Mouse (Mus musculus): ENCODE data around the gene Spout1. TPM values are rescaled to one million over a fixed set of nuclear protein-coding genes. Genes with fewer than 3 reads are reported as not detected.

Gene Spout1
- polyA plus RNA-seq, 1 experiment, result 50.7 TPM

DNA sequence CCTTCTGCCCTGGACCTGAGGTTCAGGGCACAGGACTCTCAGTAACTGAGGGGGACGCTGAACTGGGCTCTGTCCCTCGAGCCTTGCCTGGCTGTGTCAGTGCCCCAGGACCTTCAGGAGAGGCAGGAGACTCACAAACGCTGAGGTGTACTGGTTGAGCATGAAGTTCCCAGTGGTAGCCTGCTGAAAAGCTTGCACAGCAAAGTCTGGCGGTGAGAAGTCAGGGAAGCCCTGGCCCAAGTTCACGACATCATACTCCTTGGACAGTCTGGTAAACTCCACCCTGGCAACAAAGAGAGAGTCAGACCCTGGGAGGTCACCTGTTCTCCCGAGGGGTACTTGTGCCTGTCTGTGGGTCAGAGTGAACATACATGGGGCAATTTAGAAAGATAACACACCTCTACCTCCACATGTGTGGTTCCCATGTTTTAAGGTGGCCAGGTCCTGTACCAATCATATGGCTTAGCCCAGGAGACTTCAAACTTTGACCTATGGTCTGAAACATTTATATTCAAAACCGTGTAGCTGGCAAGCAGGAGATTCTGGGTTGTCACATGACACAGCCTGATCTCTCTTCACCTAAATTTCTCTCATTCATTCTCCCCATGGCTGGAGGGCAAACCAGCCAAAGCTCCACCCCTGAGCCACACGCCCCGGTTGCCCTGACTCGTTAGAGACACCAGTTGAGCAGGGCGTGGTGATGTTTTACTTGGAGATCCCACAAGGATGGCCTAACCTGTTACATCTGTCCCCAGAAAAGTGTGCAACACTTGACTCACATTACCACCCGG lies 13.7 kb upstream of the Spout1 start:
- TF ChIP-seq GATA1 (IDR thresholded peaks at IDR 0.05; ENCODE audit: low read length), result no peak

DNA sequence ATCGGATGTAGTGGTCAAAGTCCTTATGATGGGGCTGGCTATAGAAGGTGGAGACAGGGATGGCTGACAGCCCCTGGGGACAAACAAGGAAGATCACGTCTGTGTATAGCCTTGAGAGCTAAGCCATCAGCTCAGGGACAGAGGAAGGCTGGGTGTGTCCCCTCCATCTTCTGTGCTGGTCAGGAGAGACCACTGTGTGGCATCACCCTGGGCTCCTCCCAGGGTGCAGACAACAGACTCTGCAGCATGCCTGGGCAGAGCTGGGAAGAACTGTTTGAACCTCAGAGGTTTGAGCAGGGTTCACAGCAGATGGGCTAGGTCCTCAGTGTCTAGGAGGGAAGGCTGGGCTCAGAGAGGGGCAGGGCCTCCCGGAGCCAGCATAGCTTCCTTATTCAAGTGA lies 7.4 kb upstream of the Spout1 start:
- no peak for TF ChIP-seq GATA1 (IDR thresholded peaks at IDR 0.05; ENCODE audit: low read length)

DNA sequence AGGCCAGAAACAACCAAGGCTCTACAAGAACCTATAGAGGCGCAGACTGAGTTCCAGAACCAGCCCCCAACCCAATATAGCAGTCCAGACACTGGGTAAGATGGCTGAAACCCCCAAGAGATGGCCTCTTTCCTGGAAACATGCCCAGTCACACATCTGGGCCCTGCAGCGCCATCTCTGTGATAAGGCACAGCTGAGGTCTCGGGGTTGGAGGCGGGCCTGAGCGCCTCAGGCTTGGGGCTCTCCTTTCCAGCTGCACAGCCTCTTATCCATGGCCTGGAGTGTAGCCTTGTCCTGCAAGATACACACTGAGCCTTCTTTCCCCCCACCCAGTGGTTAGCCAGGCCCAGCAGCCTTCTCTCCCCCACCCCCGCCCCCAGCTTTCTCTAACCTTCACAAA lies 7.0 kb upstream of the Spout1 start:
- no peak for TF ChIP-seq GATA1 (IDR thresholded peaks at IDR 0.05; ENCODE audit: low read length)

DNA sequence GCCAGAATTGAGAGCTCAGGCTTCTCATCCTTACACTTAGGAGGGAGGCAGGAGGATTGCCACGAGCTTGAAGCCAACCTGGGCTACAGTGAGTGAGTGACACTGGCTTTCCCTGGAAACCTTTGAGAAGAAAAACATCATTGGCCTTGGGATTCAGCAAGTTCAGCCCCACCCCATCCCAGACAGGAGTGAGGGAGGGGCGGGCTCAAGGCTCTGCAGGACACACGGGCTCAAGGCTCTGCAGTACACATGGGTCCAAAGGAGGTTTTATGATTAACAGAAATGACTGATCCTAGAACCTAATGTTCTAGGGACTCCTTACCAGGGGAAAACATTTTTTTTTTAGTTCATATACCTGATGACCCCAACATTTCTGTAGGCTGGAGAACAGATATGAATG lies 5.5 kb upstream of the Spout1 start:
- no peak for TF ChIP-seq GATA1 (IDR thresholded peaks at IDR 0.05; ENCODE audit: low read length)

DNA sequence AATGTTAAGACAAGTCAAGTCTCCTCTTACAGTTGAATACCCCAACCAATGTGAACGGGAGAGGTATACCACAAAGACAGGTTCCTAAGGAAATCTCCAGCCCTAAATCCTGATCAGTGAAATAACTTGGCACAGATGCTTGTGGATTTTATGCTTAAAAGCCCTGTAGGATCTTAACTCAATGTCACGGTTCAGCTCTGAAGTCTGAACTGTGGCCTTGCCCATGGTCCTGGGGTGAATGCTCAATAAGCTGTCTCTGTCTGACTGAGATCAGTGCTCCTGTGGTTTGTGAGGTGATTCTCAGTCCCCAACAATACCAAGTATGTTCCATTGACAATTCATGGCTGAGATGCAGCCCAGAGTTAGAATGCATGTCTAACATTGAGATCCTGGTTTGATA lies 4.2 kb upstream of the Spout1 start:
- TF ChIP-seq GATA1 (IDR thresholded peaks at IDR 0.05; ENCODE audit: low read length), result no peak

- no peak for TF ChIP-seq GATA1 (IDR thresholded peaks at IDR 0.05; ENCODE audit: low read length)
These were observed 1.7 kb downstream of the Spout1 start for GRCm38 (mm10) chr2:30176561-30176960.

- no peak for TF ChIP-seq GATA1 (IDR thresholded peaks at IDR 0.05; ENCODE audit: low read length)
These were observed 2.4 kb downstream of the Spout1 start for GRCm38 (mm10) chr2:30175897-30176296.

DNA sequence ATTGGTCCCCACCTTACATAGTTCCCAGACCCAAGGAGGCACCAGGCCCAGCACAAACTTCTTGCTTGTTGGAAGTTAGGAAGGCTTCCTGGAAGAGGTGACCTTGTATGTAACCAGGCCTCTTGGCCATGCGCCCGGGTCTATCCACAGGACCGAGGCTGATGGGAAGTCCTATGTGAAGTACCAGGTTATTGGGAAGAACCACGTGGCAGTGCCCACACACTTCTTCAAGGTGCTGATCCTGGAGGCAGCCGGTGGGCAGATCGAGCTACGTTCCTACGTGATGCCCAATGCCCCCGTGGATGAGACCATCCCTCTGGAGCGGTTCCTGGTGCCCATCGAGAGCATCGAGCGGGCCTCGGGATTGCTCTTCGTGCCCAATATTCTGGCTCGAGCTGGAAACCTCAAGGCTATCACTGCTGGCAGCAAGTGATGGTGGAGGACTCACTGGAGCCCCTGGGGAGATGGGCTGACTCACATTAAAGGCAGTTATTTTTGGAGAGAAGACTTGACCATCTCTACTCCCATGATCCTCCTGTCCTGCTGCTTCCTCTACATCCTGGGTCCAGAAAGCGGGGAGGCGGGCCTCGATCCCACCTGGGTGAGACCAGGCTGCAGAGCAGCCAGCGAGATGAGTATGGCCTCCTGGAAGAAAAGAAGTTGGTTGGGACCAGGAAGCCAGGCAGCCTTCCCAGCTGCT lies 4.6 kb downstream of the Spout1 start:
- TF ChIP-seq GATA1 (IDR thresholded peaks at IDR 0.05; ENCODE audit: low read length), result no peak

DNA sequence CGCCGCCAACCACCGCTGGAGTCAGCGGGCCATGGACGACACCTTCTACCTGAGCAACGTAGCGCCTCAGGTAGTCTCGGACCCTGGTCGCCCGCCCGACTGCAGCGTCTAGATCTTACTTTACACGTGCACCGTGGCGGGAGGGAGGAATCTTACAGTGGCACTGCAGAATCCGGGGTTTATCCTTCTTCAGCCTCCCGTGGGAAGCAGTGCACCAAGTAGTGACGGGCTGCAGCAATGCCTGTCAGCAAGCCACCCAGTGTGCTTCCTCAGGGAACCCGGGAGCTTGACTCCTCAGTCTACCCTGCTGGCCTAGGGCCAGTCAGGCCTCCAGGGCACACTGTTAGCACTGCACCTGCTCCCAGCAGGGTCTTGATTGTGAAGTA lies 6.3 kb downstream of the Spout1 start:
- no peak for TF ChIP-seq GATA1 (IDR thresholded peaks at IDR 0.05; ENCODE audit: low read length)

GRCm38 (mm10) chr2:30171371-30171996 lies 6.8 kb downstream of the Spout1 start, which contains the start of gene Endog:
TSS of gene Endog (plus strand) at chr2:30171493.
- TF ChIP-seq GATA1 (IDR thresholded peaks at IDR 0.05; ENCODE audit: low read length), result no peak

- TF ChIP-seq GATA1 (IDR thresholded peaks at IDR 0.05; ENCODE audit: low read length), result no peak
These were observed 11.6 kb downstream of the Spout1 start for GRCm38 (mm10) chr2:30166677-30167076.

GRCm38 (mm10) chr2:30164340-30164932 lies 13.8 kb downstream of the Spout1 start:
- no peak for TF ChIP-seq GATA1 (IDR thresholded peaks at IDR 0.05; ENCODE audit: low read length)

DNA sequence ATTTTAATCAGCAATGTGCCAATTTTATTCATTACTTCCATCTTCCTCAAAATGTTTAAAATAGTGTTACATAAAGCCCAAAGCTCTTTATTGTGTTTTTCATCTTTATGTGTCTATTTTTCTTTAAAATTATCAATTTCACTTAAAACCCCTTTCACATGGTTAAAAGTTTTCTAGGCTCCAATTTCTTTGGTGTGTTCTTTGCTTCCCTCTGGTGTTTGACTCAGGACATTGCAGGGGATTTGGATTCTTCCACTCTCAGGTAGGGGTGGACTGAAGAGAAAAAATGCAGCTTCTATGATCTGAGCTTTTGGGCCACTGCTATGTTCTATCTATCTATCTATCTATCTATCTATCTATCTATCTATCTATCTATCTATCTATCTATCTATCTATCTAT lies 16.4 kb downstream of the Spout1 start:
- no peak for TF ChIP-seq GATA1 (IDR thresholded peaks at IDR 0.05; ENCODE audit: low read length)

- TF ChIP-seq GATA1 (IDR thresholded peaks at IDR 0.05; ENCODE audit: low read length), result no peak
These were observed 25.6 kb downstream of the Spout1 start for GRCm38 (mm10) chr2:30152616-30153015.

DNA sequence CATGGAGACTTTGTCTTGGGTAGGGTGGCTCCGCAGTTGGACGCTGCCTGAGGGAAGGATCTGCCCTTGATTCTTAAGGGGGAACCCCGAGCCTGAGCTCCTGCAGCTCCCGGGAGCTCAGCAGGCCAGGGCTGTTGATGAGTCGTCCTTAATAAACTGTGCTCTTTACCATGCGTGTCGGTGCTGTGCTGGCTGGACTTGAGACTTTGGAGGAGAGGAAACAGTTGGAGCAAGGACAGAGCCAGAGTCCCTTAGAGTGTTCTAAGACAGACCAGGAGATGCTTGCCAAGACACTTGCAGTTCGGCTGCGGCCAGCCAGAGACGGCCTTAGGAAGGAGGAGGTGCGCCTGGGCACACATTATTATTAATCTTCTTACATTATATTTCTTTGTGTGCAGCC lies 26.4 kb downstream of the Spout1 start:
- TF ChIP-seq GATA1 (IDR thresholded peaks at IDR 0.05; ENCODE audit: low read length), result no peak

GRCm38 (mm10) chr2:30147466-30147865 lies 30.8 kb downstream of the Spout1 start:
- TF ChIP-seq GATA1 (IDR thresholded peaks at IDR 0.05; ENCODE audit: low read length), result no peak
